Comparison of ENCODE assay signal across 17 mouse cellular contexts in genomic region chr5:112454966-112455555, GRCm38 (mm10). TPM values are rescaled to one million over a fixed set of nuclear protein-coding genes. Genes with fewer than 3 reads are reported as not detected.
DNase-seq lines count a peak whose midpoint lies in the region; ATAC-seq and TF ChIP-seq lines count a peak whose summit lies in the region.
"Had no signal": no experiment of that assay in that cellular context is flagged by ENCODE, and none has a peak within 500 bp of the region (broad histone marks: within the 10 kb centered on the region; RNA-seq: fewer than 3 reads in every experiment).

No protein-coding gene starts in this region.

- H3K27ac ChIP-seq in forebrain, postnatal 0 days (ENCODE audit: low read depth, low read length), result no peak overlapping the region; the same call in 1 of the 2 replicates
- H3K27ac ChIP-seq in forebrain, embryonic 11.5 days (ENCODE audit: low read depth, low read length), result no peak overlapping the region
- no peak overlapping the region for H3K27ac ChIP-seq in layer of hippocampus, adult 2 months
- H3K27ac ChIP-seq: heart, embryonic 10.5 days; limb, embryonic 10.5 days; liver, embryonic 14.5 days had no signal

- peak; percentile 54; the same call in 1 of the 2 replicates for ATAC-seq in forebrain, postnatal 0 days
- ATAC-seq in forebrain, embryonic 11.5 days (replicated peaks; ENCODE audit: low FRiP score), result no peak
- ATAC-seq in megakaryocyte, adult 5-6 weeks (ENCODE audit: poor library complexity, severe bottlenecking), result no peak
- ATAC-seq: Patski had no signal

- peak; percentile 76 for DNase-seq in forebrain, postnatal 0 days
- DNase-seq in forebrain, embryonic 11.5 days (ENCODE audit: low spot score), result no peak
- peak in 1 of 2 experiments; percentile 40 for DNase-seq in layer of hippocampus, adult 2 months (ENCODE audit: low spot score in 2 of 2)
- no peak for DNase-seq in layer of hippocampus, postnatal 14 days (ENCODE audit: low spot score in 2 of 2)
- peak; percentile 46 for DNase-seq in ES-CJ7 (ENCODE audit: low read depth, low spot score)
- peak; percentile 75 for DNase-seq in brain, adult 2 months (ENCODE audit: low read depth, low spot score)
- DNase-seq: adrenal gland, postnatal 10 days; kidney, adult 2 months had no signal

- TF ChIP-seq CTCF in forebrain, postnatal 0 days (IDR thresholded peaks at IDR 0.05; ENCODE audit: low read depth), result peak; percentile 68
- peak; percentile 72 for TF ChIP-seq CTCF in layer of hippocampus, adult 2 months (conservative IDR thresholded peaks at IDR 0.05)

- peaks cover 6% of the 10 kb centered on the region for H3K36me3 ChIP-seq in forebrain, postnatal 0 days (ENCODE audit: insufficient read depth)
- H3K36me3 ChIP-seq in forebrain, embryonic 11.5 days (ENCODE audit: control insufficient read depth, insufficient read depth, low read length), result no peaks in the 10 kb centered on the region
- H3K36me3 ChIP-seq: heart, embryonic 10.5 days; limb, embryonic 10.5 days had no signal

- no peaks in the 10 kb centered on the region for H3K4me1 ChIP-seq in forebrain, postnatal 0 days (ENCODE audit: insufficient read depth)
- no peaks in the 10 kb centered on the region; the same call in 1 of the 2 replicates for H3K4me1 ChIP-seq in forebrain, embryonic 11.5 days (replicated peaks; ENCODE audit: control insufficient read depth, insufficient read depth, low read length)

- no peak overlapping the region for H3K4me3 ChIP-seq in forebrain, postnatal 0 days (ENCODE audit: low read depth, low read length)
- no peak overlapping the region for H3K4me3 ChIP-seq in forebrain, embryonic 11.5 days (ENCODE audit: low read depth, low read length)
- H3K4me3 ChIP-seq in layer of hippocampus, adult 2 months, result no peak overlapping the region
- H3K4me3 ChIP-seq: heart, embryonic 10.5 days; limb, embryonic 10.5 days had no signal

- no peaks in the 10 kb centered on the region for H3K9me3 ChIP-seq in forebrain, postnatal 0 days (ENCODE audit: low read length)
- H3K9me3 ChIP-seq in forebrain, embryonic 11.5 days (ENCODE audit: control insufficient read depth, low read length), result no peaks in the 10 kb centered on the region; the same call in 1 of the 2 replicates
- H3K9me3 ChIP-seq: heart, embryonic 10.5 days; limb, embryonic 10.5 days had no signal

- no peak overlapping the region for H3K9ac ChIP-seq in forebrain, postnatal 0 days
- no peak overlapping the region for H3K9ac ChIP-seq in forebrain, embryonic 11.5 days (ENCODE audit: low read length)
- H3K9ac ChIP-seq: liver, embryonic 14.5 days had no signal

- no peak overlapping the region for H3K4me2 ChIP-seq in forebrain, postnatal 0 days (ENCODE audit: low read depth)
- H3K4me2 ChIP-seq in forebrain, embryonic 11.5 days (ENCODE audit: low read depth, low read length, severe bottlenecking), result no peak overlapping the region

- H3K27me3 ChIP-seq in forebrain, postnatal 0 days (ENCODE audit: insufficient read depth, low read length), result no peaks in the 10 kb centered on the region
- H3K27me3 ChIP-seq in forebrain, embryonic 11.5 days (ENCODE audit: control insufficient read depth, insufficient read depth, low read length), result no peaks in the 10 kb centered on the region

- WGBS in forebrain, postnatal 0 days, result 64% methylated on average over 12 of the region's 12 CpGs
- 68% methylated on average over 12 of the region's 12 CpGs for WGBS in forebrain, embryonic 11.5 days

RNA-seq across cellular contexts. Expression of gene Gm6588, which starts 5.8 kb away (rescaled TPM):
- total RNA-seq in forebrain, postnatal 0 days (2014; rRNA removed), result not detected in 2 replicates
- polyA plus RNA-seq in forebrain, postnatal 0 days (2015; fragmentation: Nextera tagmentation; extraction: Ambion mirVana), result 0.11 TPM in 1 of 2 replicates, not detected in the other
- polyA plus RNA-seq in forebrain, embryonic 11.5 days (2014; fragmentation: Nextera tagmentation; extraction: Ambion mirVana), result not detected in 2 replicates
- not detected for total RNA-seq in layer of hippocampus, adult 2 months (2021)
- total RNA-seq in layer of hippocampus, postnatal 14 days (2021), result not detected
- total RNA-seq in megakaryocyte, adult 5-6 weeks (2015), result not detected in 2 replicates
- not detected in 2 replicates for total RNA-seq in megakaryocyte, adult 5-6 weeks (2017)
- total RNA-seq: adrenal gland, postnatal 10 days; gastrocnemius, adult 18-20 months; hematopoietic stem cell, adult 5-6 weeks; layer of hippocampus, adult 8-10 months; megakaryocyte progenitor cell, adult 5-6 weeks had no signal
- polyA plus RNA-seq: kidney, adult 2 months; limb, embryonic 10.5 days; liver, embryonic 14.5 days; Patski had no signal

Comparison
In these comparisons a context has a peak if more than half of its experiments do, and no peak if none do; other contexts are left out.
1. DNase-seq: peak in forebrain, postnatal 0 days (single experiment), ES-CJ7 (single experiment) and brain, adult 2 months (single experiment); none in forebrain, embryonic 11.5 days (single experiment) and layer of hippocampus, postnatal 14 days (0 of 2).